Mouse (Mus musculus): ENCODE results near the gene Supt3. TPM values are rescaled to one million over a fixed set of nuclear protein-coding genes. Genes with fewer than 3 reads are reported as not detected.

Supt3 gene
- 24.5 and 26.3 TPM in 2 replicates for polyA plus RNA-seq (2015; fragmentation: Nextera tagmentation; extraction: Ambion mirVana)

DNA sequence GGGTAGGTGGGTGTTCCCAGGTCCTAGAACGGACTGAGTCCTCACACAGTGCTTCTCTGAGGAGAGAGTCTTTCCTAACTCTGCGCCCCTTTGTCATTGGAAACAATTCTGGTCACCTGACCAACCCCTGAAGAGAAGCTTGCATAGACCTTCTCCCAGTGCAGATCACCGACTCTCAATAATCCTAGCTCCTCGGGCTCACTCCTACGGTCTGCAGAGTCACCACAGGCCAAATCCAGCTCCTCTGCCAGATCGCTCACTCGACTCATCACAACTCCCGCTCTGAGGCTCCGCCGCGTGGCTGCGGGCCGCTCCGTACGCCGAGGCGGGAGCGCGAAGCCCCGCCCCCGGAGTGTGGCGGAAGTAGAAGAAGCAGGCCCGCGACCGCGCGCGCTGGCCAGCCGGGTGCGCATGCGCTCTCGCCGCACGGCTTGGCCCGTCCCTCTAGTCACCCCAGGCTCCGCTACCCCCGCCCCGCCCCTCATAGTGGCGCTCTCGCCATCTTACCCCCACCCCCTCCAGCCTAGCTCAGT is at the start of gene Supt3:
TSS of gene Supt3 (plus strand) at position 415 of the 533 bp plus-strand sequence.
- WGBS = under 1% methylated on average over 37 of the region's 40 CpGs

DNA sequence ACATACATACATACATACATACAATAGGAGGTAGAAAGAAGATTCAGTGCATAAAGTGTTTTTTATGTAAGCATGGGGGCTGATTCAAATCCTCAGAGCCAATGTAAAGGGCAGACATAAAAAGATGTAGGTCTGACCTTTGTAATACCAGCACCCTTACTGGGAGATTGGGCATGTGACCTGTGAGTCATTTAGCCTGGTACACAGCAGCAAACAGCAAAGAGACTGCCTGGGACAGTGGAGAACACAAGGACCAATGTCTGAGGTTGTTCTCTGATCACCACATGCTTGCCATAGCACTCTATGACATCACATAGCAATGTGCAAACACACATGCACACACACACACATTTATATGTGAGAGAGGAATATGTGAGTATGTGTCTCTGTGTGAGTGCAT is 49.3 kb upstream of the Supt3 start:
- ATAC-seq (ENCODE audit: low FRiP score) = no peak

More for the DNA sequence above, at the start of gene Supt3:
- Histone ChIP-seq H3K9me3 (replicated peaks) (no peaks in the 10 kb centered on the region), H3K4me2 (peak within 1 kb of the TSS; percentile 65), H3K36me3 (no peaks in the 10 kb centered on the region), H3K27me3 (replicated peaks) (no peaks in the 10 kb centered on the region), H3K4me1 (peaks cover 9% of the 10 kb centered on the region), H3K9ac (replicated peaks) (peak within 1 kb of the TSS; percentile 93), H3K27ac (replicated peaks) (peak within 1 kb of the TSS; percentile 95), H3K4me3 (replicated peaks) (peak within 1 kb of the TSS; percentile 83)
- peak; percentile 98 for ATAC-seq (ENCODE audit: low FRiP score)

GRCm38 (mm10) chr17:44728464-44728863 is 48.5 kb upstream of the Supt3 start:
- H3K27ac ChIP-seq (replicated peaks) = no peak overlapping the region
- peaks cover 31% of the 10 kb centered on the region for H3K27me3 ChIP-seq (replicated peaks)
- no peak for ATAC-seq (ENCODE audit: low FRiP score)
- WGBS = 35% methylated on average over 2 of the region's 2 CpGs
- H3K9me3 ChIP-seq (replicated peaks) = no peaks in the 10 kb centered on the region
- no peaks in the 10 kb centered on the region for H3K4me1 ChIP-seq
- no peak overlapping the region for H3K4me3 ChIP-seq (replicated peaks)
- H3K9ac ChIP-seq (replicated peaks) = no peak overlapping the region
- no peak overlapping the region for H3K4me2 ChIP-seq
- H3K36me3 ChIP-seq = no peaks in the 10 kb centered on the region

More for the DNA sequence above, 49.3 kb upstream of the Supt3 start:
- H3K4me1 ChIP-seq = no peaks in the 10 kb centered on the region
- H3K36me3 ChIP-seq = no peaks in the 10 kb centered on the region
- H3K4me3 ChIP-seq (replicated peaks) = no peak overlapping the region
- no peaks in the 10 kb centered on the region for H3K9me3 ChIP-seq (replicated peaks)
- H3K27me3 ChIP-seq (replicated peaks) = peaks cover 28% of the 10 kb centered on the region
- no peak overlapping the region for H3K9ac ChIP-seq (replicated peaks)
- H3K4me2 ChIP-seq = no peak overlapping the region
- H3K27ac ChIP-seq (replicated peaks) = no peak overlapping the region

GRCm38 (mm10) chr17:44733544-44734310 is 43.2 kb upstream of the Supt3 start:
- peak overlapping the region; percentile 69; the same call in 1 of the 2 replicates for H3K9ac ChIP-seq (replicated peaks)
- H3K27me3 ChIP-seq (replicated peaks) = peaks cover 56% of the 10 kb centered on the region
- peak overlapping the region; percentile 76 for H3K4me3 ChIP-seq (replicated peaks)
- no peaks in the 10 kb centered on the region for H3K9me3 ChIP-seq (replicated peaks)
- no peak for ATAC-seq (ENCODE audit: low FRiP score)
- H3K4me1 ChIP-seq = peaks cover 43% of the 10 kb centered on the region
- WGBS = 4% methylated on average over 23 of the region's 23 CpGs
- H3K4me2 ChIP-seq = peak overlapping the region; percentile 96
- H3K27ac ChIP-seq (replicated peaks) = no peak overlapping the region
- no peaks in the 10 kb centered on the region for H3K36me3 ChIP-seq

- Histone ChIP-seq H3K27ac (replicated peaks) (no peak overlapping the region), H3K9me3 (replicated peaks) (no peaks in the 10 kb centered on the region), H3K36me3 (no peaks in the 10 kb centered on the region), H3K27me3 (replicated peaks) (peaks cover 60% of the 10 kb centered on the region), H3K4me1 (peaks cover 43% of the 10 kb centered on the region), H3K9ac (replicated peaks) (peak overlapping the region; percentile 69), H3K4me3 (replicated peaks) (peak overlapping the region; percentile 76), H3K4me2 (peak overlapping the region; percentile 96)
- ATAC-seq (ENCODE audit: low FRiP score) = peak; percentile 12; the same call in 1 of the 2 replicates
- under 1% methylated on average over 48 of the region's 48 CpGs for WGBS
Measured at GRCm38 (mm10) chr17:44734501-44735222, 42.3 kb upstream of the Supt3 start.

DNA sequence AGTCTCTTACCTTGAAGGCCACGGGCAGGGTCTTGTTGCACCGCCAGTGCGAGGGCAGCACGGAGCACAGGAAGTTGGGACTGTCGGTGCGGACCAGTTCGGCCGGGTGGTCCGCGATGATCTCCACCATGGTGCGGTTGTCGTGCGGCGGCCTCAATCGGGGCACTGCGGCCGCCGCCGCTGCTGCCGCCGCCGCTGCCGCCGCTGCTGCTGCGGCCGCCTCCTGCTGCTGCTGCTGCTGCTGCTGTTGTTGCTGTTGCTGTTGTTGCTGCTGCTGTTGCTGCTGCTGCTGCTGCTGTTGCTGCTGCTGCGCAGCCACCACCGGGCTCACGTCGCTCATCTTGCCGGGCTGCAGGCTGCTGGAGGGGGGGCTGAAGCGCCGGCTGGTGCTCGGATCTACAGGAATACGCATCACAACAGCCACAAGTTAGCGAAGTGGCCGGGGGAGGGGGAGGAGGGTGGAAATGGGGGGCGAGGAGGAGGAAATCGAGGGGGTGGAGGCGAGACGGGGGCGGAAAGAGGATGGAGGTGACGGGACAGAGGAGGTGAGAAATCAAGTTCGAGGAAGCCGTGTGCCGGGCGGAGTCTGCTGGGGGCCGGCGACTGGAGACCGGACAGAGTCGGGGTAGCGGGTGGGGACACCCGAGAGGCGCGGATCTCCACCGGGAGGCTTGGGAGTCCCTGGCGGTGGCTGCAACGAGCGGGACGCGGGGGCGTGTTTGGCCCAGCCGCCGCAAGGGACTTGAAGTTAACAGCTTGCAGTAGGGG is 41.5 kb upstream of the Supt3 start:
- Histone ChIP-seq H3K4me2 (peak overlapping the region; percentile 96), H3K27ac (replicated peaks) (0 out of 2 replicates have a peak overlapping the region, but pooled peaks have one; percentile 43), H3K9ac (replicated peaks) (peak overlapping the region; percentile 69), H3K4me1 (peaks cover 43% of the 10 kb centered on the region), H3K27me3 (replicated peaks) (peaks cover 63% of the 10 kb centered on the region), H3K4me3 (replicated peaks) (peak overlapping the region; percentile 76), H3K36me3 (no peaks in the 10 kb centered on the region), H3K9me3 (replicated peaks) (no peaks in the 10 kb centered on the region)
- WGBS = 1% methylated on average over 53 of the region's 64 CpGs
- ATAC-seq (ENCODE audit: low FRiP score) = peak; percentile 36; the same call in 1 of the 2 replicates

GRCm38 (mm10) chr17:44735991-44736561 is 40.9 kb upstream of the Supt3 start:
- Histone ChIP-seq H3K4me1 (peaks cover 43% of the 10 kb centered on the region), H3K36me3 (no peaks in the 10 kb centered on the region), H3K9me3 (replicated peaks) (no peaks in the 10 kb centered on the region), H3K27ac (replicated peaks) (peak overlapping the region; percentile 43; the same call in 1 of the 2 replicates), H3K9ac (replicated peaks) (peak overlapping the region; percentile 69), H3K4me3 (replicated peaks) (peak overlapping the region; percentile 76), H3K27me3 (replicated peaks) (peaks cover 68% of the 10 kb centered on the region), H3K4me2 (peak overlapping the region; percentile 96)
- ATAC-seq (ENCODE audit: low FRiP score) = peak; percentile 85
- under 1% methylated on average over 65 of the region's 73 CpGs for WGBS

DNA sequence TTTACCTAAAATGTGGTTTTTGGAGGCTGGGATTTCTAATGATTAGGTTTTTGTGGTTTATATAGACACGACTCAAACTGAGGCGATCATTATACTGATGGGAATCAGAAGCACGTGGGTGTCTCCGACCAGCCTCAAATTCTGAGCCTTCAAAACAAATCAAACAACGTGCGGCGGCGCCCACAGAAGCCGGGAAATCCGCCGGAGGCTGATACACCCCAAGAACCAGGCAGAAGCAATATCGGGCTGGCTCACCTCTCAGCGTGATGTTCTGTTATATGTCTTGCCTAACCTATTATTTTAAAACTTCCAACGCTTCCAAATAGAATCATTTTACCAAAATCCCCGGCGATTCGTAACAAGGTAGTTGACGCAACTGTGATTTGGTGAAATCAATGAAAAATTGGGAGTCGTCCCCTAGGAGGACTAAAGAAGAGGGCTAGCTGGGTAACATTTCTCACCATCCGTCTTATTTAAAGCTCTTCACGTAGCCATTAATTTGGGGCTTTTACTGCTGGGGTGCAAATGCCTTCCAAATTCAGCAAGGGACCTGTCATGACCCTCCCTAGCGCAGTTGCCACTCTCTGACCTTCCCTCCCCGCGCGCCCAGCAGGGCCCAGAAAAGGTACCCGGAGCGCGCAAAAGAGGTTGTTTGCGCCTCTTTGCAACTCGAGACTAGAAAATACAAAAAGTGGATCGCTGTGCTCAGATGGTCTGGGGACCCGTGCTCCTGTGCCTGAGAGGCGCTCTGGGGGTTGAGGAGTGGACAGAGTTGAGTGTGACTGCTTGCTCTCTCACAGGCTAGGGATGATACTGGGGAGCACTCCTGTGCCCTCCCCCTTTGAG is 39.5 kb upstream of the Supt3 start:
- ATAC-seq (ENCODE audit: low FRiP score) = no peak
- Histone ChIP-seq H3K9ac (replicated peaks) (no peak overlapping the region), H3K4me3 (replicated peaks) (no peak overlapping the region; the same call in 1 of the 2 replicates), H3K36me3 (no peaks in the 10 kb centered on the region), H3K27me3 (replicated peaks) (peaks cover 60% of the 10 kb centered on the region), H3K4me1 (peaks cover 43% of the 10 kb centered on the region), H3K9me3 (replicated peaks) (no peaks in the 10 kb centered on the region), H3K4me2 (peak overlapping the region; percentile 96), H3K27ac (replicated peaks) (no peak overlapping the region)
- WGBS = 1% methylated on average over 33 of the region's 33 CpGs

GRCm38 (mm10) chr17:44738121-44738637 is 38.8 kb upstream of the Supt3 start:
- 1% methylated on average over 19 of the region's 22 CpGs for WGBS
- Histone ChIP-seq H3K27me3 (replicated peaks) (peaks cover 60% of the 10 kb centered on the region), H3K4me3 (replicated peaks) (no peak overlapping the region; the same call in 1 of the 2 replicates), H3K9ac (replicated peaks) (no peak overlapping the region), H3K4me1 (peaks cover 43% of the 10 kb centered on the region), H3K9me3 (replicated peaks) (no peaks in the 10 kb centered on the region), H3K36me3 (no peaks in the 10 kb centered on the region), H3K4me2 (peak overlapping the region; percentile 96), H3K27ac (replicated peaks) (no peak overlapping the region)
- ATAC-seq (ENCODE audit: low FRiP score) = no peak

- Histone ChIP-seq H3K9ac (replicated peaks) (no peak overlapping the region), H3K4me3 (replicated peaks) (no peak overlapping the region), H3K27me3 (replicated peaks) (peaks cover 38% of the 10 kb centered on the region), H3K4me2 (no peak overlapping the region), H3K36me3 (no peaks in the 10 kb centered on the region), H3K27ac (replicated peaks) (no peak overlapping the region), H3K4me1 (peaks cover 12% of the 10 kb centered on the region), H3K9me3 (replicated peaks) (no peaks in the 10 kb centered on the region)
- WGBS = 90% methylated on average over 9 of the region's 9 CpGs
- ATAC-seq (ENCODE audit: low FRiP score) = no peak
Measured at GRCm38 (mm10) chr17:44742246-44742645, 34.7 kb upstream of the Supt3 start.

All from neural tube, embryonic 15.5 days (tissue).